Mouse (Mus musculus): ENCODE data around the gene Gtse1. TPM values are rescaled to one million over a fixed set of nuclear protein-coding genes. Genes with fewer than 3 reads are reported as not detected.
A peak's percentile ranks its signal among the peaks of the same experiment; 100 is the strongest.
"Not testable (repeated sequence)": the region's sequence is repeated elsewhere in the genome, so short reads cannot be mapped to it uniquely, and the experiment has no call there.

Gtse1 gene
- polyA plus RNA-seq, 1 experiment from 2014 or later: 4.8 TPM

- Histone ChIP-seq H3K4me3 (replicated peaks; ENCODE audit: low read length) (no peak overlapping the region), H3K9me3 (ENCODE audit: control insufficient read depth, low read length) (no peaks in the 10 kb centered on the region), H3K4me2 (replicated peaks) (no peak overlapping the region), H3K27me3 (ENCODE audit: control insufficient read depth, insufficient read depth, low read length) (no peaks in the 10 kb centered on the region), H3K4me1 (replicated peaks; ENCODE audit: control insufficient read depth, insufficient read depth, low read length) (no peaks in the 10 kb centered on the region), H3K9ac (no peak overlapping the region), H3K27ac (no peak overlapping the region), H3K36me3 (replicated peaks; ENCODE audit: control insufficient read depth, insufficient read depth) (no peaks in the 10 kb centered on the region)
- ATAC-seq (ENCODE audit: low FRiP score): no peak
- 84% methylated on average over 12 of the region's 12 CpGs for WGBS
- no peak for DNase-seq (ENCODE audit: low spot score)
These were observed 7.7 kb upstream of the Gtse1 start for GRCm38 (mm10) chr15:85851656-85852392.

DNA sequence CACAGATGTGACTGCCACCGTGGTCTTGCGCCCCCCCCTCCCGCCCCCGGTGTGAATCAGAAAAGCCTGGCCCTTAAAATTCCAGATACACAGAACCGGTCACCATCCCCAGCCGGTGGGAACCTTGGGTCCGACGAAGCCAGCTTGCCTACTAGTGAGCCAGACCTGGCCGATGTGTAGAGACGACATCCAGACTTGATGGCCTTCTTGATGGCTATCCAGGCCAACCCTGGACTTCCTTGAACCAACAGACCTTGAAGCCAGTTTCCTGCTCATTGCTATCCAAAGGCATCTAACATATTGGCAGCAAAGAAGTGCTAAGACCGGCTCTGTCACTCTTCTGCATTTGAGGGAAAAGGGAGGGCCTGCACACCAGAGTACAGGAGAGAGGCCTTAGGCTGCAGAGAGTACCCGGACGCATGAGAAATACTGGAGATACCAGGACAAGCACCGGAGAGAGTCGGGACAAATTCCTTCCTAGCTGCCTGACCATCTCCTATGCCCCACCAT lies 510 bp upstream of the Gtse1 start:
- H3K27ac ChIP-seq: peak overlapping the region; percentile 55
- H3K9me3 ChIP-seq (ENCODE audit: control insufficient read depth, low read length): no peaks in the 10 kb centered on the region
- no peaks in the 10 kb centered on the region for H3K36me3 ChIP-seq (replicated peaks; ENCODE audit: control insufficient read depth, insufficient read depth)
- H3K4me2 ChIP-seq (replicated peaks): peak overlapping the region; percentile 68
- peak overlapping the region; percentile 38 for H3K4me3 ChIP-seq (replicated peaks; ENCODE audit: low read length)
- peaks cover 12% of the 10 kb centered on the region; the same call in 1 of the 2 replicates for H3K4me1 ChIP-seq (replicated peaks; ENCODE audit: control insufficient read depth, insufficient read depth, low read length)
- ATAC-seq (ENCODE audit: low FRiP score) (0 out of 2 replicates have a peak, but pooled peaks have one; percentile 13), DNase-seq (ENCODE audit: low spot score) (no peak)
- H3K27me3 ChIP-seq (ENCODE audit: control insufficient read depth, insufficient read depth, low read length): no peaks in the 10 kb centered on the region
- H3K9ac ChIP-seq: peak overlapping the region; percentile 58
- 8% methylated on average over 15 of the region's 15 CpGs for WGBS

DNA sequence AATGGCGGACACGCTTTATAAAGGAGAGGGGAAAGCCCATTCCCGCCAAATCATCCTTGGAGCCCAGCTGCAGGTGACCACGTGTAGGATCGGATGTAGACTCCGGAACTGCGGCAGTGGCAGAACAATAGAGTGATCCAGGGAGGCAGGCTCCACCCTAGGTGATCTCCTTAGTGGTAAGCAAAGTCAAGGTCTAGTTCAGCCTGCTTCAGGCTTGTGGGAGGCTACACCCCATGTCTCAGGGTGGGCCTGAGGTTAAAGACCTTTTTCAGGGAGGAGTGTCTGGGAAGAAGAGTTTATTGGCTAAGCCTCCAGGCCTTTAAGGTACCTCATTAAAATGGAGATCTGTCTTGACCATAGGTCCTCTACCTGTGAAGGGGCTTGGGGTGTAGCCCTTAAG lies 6.4 kb downstream of the Gtse1 start:
- H3K4me2 ChIP-seq (replicated peaks); H3K27me3 ChIP-seq (ENCODE audit: control insufficient read depth, insufficient read depth, low read length); H3K36me3 ChIP-seq (replicated peaks; ENCODE audit: control insufficient read depth, insufficient read depth); H3K27ac ChIP-seq; H3K4me1 ChIP-seq (replicated peaks; ENCODE audit: control insufficient read depth, insufficient read depth, low read length); ATAC-seq (ENCODE audit: low FRiP score); H3K4me3 ChIP-seq (replicated peaks; ENCODE audit: low read length); DNase-seq (ENCODE audit: low spot score); H3K9ac ChIP-seq; H3K9me3 ChIP-seq (ENCODE audit: control insufficient read depth, low read length): not testable (repeated sequence)
- WGBS: 90% methylated on average over 7 of the region's 7 CpGs

- ATAC-seq (ENCODE audit: low FRiP score) (no peak), DNase-seq (ENCODE audit: low spot score) (peak; percentile 78)
- Histone ChIP-seq H3K4me2 (replicated peaks) (no peak overlapping the region), H3K27ac (no peak overlapping the region), H3K4me1 (replicated peaks; ENCODE audit: control insufficient read depth, insufficient read depth, low read length) (no peaks in the 10 kb centered on the region), H3K4me3 (replicated peaks; ENCODE audit: low read length) (no peak overlapping the region), H3K9ac (no peak overlapping the region), H3K27me3 (ENCODE audit: control insufficient read depth, insufficient read depth, low read length) (no peaks in the 10 kb centered on the region), H3K9me3 (ENCODE audit: control insufficient read depth, low read length) (no peaks in the 10 kb centered on the region), H3K36me3 (replicated peaks; ENCODE audit: control insufficient read depth, insufficient read depth) (0 out of 2 replicates have a peak, but pooled peaks cover 10% of the 10 kb centered on the region)
- 51% methylated on average over 6 of the region's 6 CpGs for WGBS
These were observed 8.2 kb downstream of the Gtse1 start for GRCm38 (mm10) chr15:85867696-85868095.

DNA sequence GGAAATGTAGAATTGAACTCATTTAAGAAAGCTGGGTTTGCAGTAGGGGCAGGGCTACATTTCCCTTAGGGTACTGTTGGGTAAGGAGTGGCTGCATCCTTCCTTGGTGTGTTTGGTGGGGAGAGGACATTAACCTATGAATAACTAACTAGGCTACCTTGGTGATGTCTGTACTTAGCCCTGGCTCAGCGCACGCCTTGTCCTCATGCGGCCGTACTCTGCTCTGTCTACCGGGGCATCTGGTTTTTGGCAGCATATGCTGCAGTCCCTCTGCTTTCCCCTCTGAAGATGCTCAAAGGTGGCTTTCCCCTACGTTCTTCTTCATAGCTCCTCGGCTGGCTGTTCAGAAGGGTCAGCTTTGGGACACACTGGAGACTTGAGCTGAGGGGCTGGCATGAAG lies 17.8 kb downstream of the Gtse1 start:
- no peaks in the 10 kb centered on the region for H3K27me3 ChIP-seq (ENCODE audit: control insufficient read depth, insufficient read depth, low read length)
- 93% methylated on average over 7 of the region's 7 CpGs for WGBS
- ATAC-seq (ENCODE audit: low FRiP score) (no peak), DNase-seq (ENCODE audit: low spot score) (no peak)
- H3K4me1 ChIP-seq (replicated peaks; ENCODE audit: control insufficient read depth, insufficient read depth, low read length): peaks cover 19% of the 10 kb centered on the region
- peaks cover 4% of the 10 kb centered on the region for H3K36me3 ChIP-seq (replicated peaks; ENCODE audit: control insufficient read depth, insufficient read depth)
- H3K4me3 ChIP-seq (replicated peaks; ENCODE audit: low read length): no peak overlapping the region
- no peak overlapping the region for H3K27ac ChIP-seq
- no peak overlapping the region for H3K4me2 ChIP-seq (replicated peaks)
- H3K9ac ChIP-seq: no peak overlapping the region
- H3K9me3 ChIP-seq (ENCODE audit: control insufficient read depth, low read length): no peaks in the 10 kb centered on the region

DNA sequence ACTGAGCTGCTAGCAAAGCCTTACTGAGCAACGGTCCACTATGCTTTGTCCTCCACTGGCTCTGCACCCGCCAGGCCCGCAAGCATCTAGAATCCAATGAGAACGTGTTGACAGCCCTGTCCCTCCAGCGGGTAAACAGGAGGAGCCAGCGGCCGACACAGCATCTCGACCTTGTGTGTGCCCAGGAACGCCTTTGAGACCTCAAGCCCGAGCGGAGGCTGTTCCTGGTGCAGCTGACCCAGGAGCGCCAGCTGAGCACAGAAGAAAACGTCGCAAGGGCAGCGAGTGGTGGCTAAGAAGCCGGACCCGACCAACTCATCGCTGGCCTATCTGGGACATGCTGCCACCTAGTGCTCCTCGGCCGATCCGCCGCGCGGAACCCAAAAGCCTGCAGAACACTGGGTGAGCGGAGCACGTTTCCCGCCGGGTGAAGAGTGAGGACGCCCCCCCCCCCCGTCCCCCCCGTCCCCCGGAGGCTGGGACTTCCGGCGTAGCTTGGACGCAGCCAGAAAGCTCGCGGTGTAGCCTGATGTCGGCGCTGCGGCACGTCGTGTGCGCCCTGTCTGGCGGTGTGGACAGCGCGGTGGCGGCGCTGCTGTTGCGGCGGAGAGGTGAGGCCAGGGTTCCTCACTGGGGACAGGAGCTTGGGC lies 19.4 kb downstream of the Gtse1 start, which contains the start of gene Trmu:
TSS of gene Trmu (plus strand) at position 465 of the 650 bp plus-strand sequence.
- Histone ChIP-seq H3K36me3 (replicated peaks; ENCODE audit: control insufficient read depth, insufficient read depth) (peaks cover 15% of the 10 kb centered on the region), H3K27me3 (ENCODE audit: control insufficient read depth, insufficient read depth, low read length) (no peaks in the 10 kb centered on the region), H3K9me3 (ENCODE audit: control insufficient read depth, low read length) (no peaks in the 10 kb centered on the region), H3K4me1 (replicated peaks; ENCODE audit: control insufficient read depth, insufficient read depth, low read length) (peaks cover 19% of the 10 kb centered on the region), H3K4me3 (replicated peaks; ENCODE audit: low read length) (peak within 1 kb of the TSS; percentile 88), H3K9ac (peak within 1 kb of the TSS; percentile 94), H3K4me2 (replicated peaks) (peak within 1 kb of the TSS; percentile 97), H3K27ac (peak within 1 kb of the TSS; percentile 91)
- ATAC-seq (ENCODE audit: low FRiP score) (peak; percentile 96), DNase-seq (ENCODE audit: low spot score) (peak; percentile 90)
- under 1% methylated on average over 41 of the region's 50 CpGs for WGBS

- Histone ChIP-seq H3K36me3 (replicated peaks; ENCODE audit: control insufficient read depth, insufficient read depth) (peaks cover 20% of the 10 kb centered on the region), H3K9me3 (ENCODE audit: control insufficient read depth, low read length) (no peaks in the 10 kb centered on the region), H3K4me3 (replicated peaks; ENCODE audit: low read length) (peak overlapping the region; percentile 88), H3K4me2 (replicated peaks) (peak overlapping the region; percentile 97), H3K9ac (peak overlapping the region; percentile 94), H3K27me3 (ENCODE audit: control insufficient read depth, insufficient read depth, low read length) (no peaks in the 10 kb centered on the region), H3K4me1 (replicated peaks; ENCODE audit: control insufficient read depth, insufficient read depth, low read length) (peaks cover 19% of the 10 kb centered on the region), H3K27ac (peak overlapping the region; percentile 89)
- ATAC-seq (ENCODE audit: low FRiP score): 0 out of 2 replicates have a peak, but pooled peaks have one; percentile 7
- no peak for DNase-seq (ENCODE audit: low spot score)
- under 1% methylated on average over 18 of the region's 18 CpGs for WGBS
These were observed 20.0 kb downstream of the Gtse1 start for GRCm38 (mm10) chr15:85879498-85879895.

GRCm38 (mm10) chr15:85885606-85886005 lies 26.1 kb downstream of the Gtse1 start:
- Histone ChIP-seq H3K27ac (no peak overlapping the region), H3K4me3 (replicated peaks; ENCODE audit: low read length) (no peak overlapping the region), H3K9me3 (ENCODE audit: control insufficient read depth, low read length) (no peaks in the 10 kb centered on the region), H3K9ac (no peak overlapping the region), H3K36me3 (replicated peaks; ENCODE audit: control insufficient read depth, insufficient read depth) (peaks cover 63% of the 10 kb centered on the region), H3K4me2 (replicated peaks) (no peak overlapping the region), H3K27me3 (ENCODE audit: control insufficient read depth, insufficient read depth, low read length) (no peaks in the 10 kb centered on the region), H3K4me1 (replicated peaks; ENCODE audit: control insufficient read depth, insufficient read depth, low read length) (no peaks in the 10 kb centered on the region)
- ATAC-seq (ENCODE audit: low FRiP score) (no peak), DNase-seq (ENCODE audit: low spot score) (no peak)
- WGBS: 90% methylated on average over 5 of the region's 5 CpGs

- Histone ChIP-seq H3K4me1 (replicated peaks; ENCODE audit: control insufficient read depth, insufficient read depth, low read length) (no peaks in the 10 kb centered on the region), H3K4me3 (replicated peaks; ENCODE audit: low read length) (no peak overlapping the region), H3K9ac (no peak overlapping the region), H3K4me2 (replicated peaks) (no peak overlapping the region), H3K27me3 (ENCODE audit: control insufficient read depth, insufficient read depth, low read length) (no peaks in the 10 kb centered on the region), H3K9me3 (ENCODE audit: control insufficient read depth, low read length) (no peaks in the 10 kb centered on the region), H3K27ac (no peak overlapping the region), H3K36me3 (replicated peaks; ENCODE audit: control insufficient read depth, insufficient read depth) (peaks cover 79% of the 10 kb centered on the region)
- DNase-seq (ENCODE audit: low spot score) (no peak), ATAC-seq (ENCODE audit: low FRiP score) (no peak)
- WGBS: 92% methylated on average over 4 of the region's 4 CpGs
These were observed 29.7 kb downstream of the Gtse1 start for GRCm38 (mm10) chr15:85889235-85889634.
